Mouse (Mus musculus): ENCODE data around the gene Cebpb. TPM values are rescaled to one million over a fixed set of nuclear protein-coding genes. Genes with fewer than 3 reads are reported as not detected.
A peak's percentile ranks its signal among the peaks of the same experiment; 100 is the strongest.

The Cebpb gene
- polyA plus RNA-seq, 1 experiment from 2014 or later = 0.32 TPM

DNA sequence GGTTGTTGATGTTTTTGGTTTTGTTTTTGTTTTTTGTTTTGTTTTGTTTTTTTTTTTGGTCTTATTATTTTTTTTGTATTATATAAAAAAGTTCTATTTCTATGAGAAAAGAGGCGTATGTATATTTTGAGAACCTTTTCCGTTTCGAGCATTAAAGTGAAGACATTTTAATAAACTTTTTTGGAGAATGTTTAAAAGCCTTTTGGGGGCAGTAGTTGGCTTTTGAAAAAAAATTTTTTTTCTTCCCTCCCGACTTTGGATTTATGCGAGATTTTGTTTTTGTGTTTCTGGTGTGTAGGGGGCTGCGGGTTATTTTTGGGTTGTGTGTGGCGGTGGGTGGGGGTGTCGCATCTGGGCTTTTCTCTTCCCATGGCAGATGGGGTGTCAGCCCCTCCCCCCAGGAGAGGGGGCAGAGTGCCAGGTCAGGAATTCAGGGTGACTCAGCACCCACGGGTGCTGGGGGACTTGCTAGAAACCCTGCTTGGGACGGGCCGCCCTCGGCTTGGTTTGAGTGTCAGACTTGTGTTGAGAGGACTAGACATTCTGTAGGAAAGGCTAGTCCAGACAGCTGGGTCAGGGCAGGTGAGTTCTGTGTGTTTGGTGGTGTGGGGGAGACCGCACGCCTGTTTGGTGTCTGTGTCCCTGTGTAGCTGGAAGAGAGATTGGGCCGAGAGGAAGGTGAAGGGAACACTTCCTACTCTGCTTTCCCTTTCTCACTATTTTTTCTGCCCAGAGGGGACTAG lies 1.7 kb downstream of the Cebpb start:
- Histone ChIP-seq H3K4me2 (ENCODE audit: low read length) (peak overlapping the region; percentile 87), H3K9me3 (ENCODE audit: control insufficient read depth, low read length) (peaks cover 2% of the 10 kb centered on the region; the same call in 1 of the 2 replicates), H3K4me1 (replicated peaks; ENCODE audit: control insufficient read depth, insufficient read depth, low read length) (peaks cover 9% of the 10 kb centered on the region), H3K27ac (ENCODE audit: low read length) (no peak overlapping the region), H3K9ac (replicated peaks; ENCODE audit: low read depth, low read length) (no peak overlapping the region), H3K4me3 (replicated peaks; ENCODE audit: low read length) (peak overlapping the region; percentile 72), H3K36me3 (ENCODE audit: control insufficient read depth, insufficient read depth) (no peaks in the 10 kb centered on the region), H3K27me3 (replicated peaks; ENCODE audit: control insufficient read depth, insufficient read depth, low read length) (peaks cover 27% of the 10 kb centered on the region)
- no peak for ATAC-seq
- 63% methylated on average over 15 of the region's 15 CpGs for WGBS

DNA sequence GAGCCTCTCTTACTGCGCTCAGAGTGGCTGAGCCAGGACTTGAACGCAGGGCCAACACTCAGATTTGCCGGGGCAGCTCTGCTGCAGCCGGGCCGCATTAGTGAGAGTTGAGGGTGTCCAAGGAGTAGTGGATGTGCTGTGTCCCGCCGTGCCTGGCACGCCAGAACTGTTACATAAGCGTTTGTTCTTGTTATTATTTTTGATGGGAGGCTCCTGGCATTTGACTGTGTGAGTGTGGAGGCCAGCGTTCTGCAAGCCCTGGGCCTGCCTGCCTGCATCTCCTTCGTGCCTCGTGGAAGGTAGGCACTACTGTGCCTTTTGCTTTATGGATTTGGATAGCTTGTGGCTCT lies 2.2 kb downstream of the Cebpb start:
- Histone ChIP-seq H3K4me2 (ENCODE audit: low read length) (no peak overlapping the region), H3K9me3 (ENCODE audit: control insufficient read depth, low read length) (peaks cover 2% of the 10 kb centered on the region; the same call in 1 of the 2 replicates), H3K4me3 (replicated peaks; ENCODE audit: low read length) (no peak overlapping the region), H3K4me1 (replicated peaks; ENCODE audit: control insufficient read depth, insufficient read depth, low read length) (peaks cover 9% of the 10 kb centered on the region), H3K27me3 (replicated peaks; ENCODE audit: control insufficient read depth, insufficient read depth, low read length) (peaks cover 25% of the 10 kb centered on the region), H3K9ac (replicated peaks; ENCODE audit: low read depth, low read length) (no peak overlapping the region), H3K27ac (ENCODE audit: low read length) (no peak overlapping the region), H3K36me3 (ENCODE audit: control insufficient read depth, insufficient read depth) (no peaks in the 10 kb centered on the region)
- 80% methylated on average over 12 of the region's 12 CpGs for WGBS
- no peak for ATAC-seq

DNA sequence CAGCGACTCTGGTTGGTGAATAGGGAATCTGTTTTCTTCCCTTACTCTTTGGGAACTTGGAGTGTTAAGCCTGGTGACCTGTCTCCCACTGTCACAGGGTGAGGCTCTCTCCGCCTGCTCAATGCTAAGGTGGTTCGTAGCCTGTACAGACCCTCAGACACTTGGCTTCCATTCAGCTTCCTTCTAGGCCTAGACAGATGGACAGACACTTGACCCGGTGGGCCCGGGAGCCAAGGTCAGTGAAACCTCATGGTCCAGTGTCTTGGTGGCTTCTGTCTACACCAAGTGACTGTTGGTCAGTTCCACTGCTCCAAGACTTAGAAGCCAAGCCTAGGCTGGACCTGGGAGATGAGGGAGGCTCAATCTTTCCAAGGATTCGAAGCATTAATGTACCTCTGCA lies 2.7 kb downstream of the Cebpb start:
- no peaks in the 10 kb centered on the region for H3K36me3 ChIP-seq (ENCODE audit: control insufficient read depth, insufficient read depth)
- no peak for ATAC-seq
- 88% methylated on average over 6 of the region's 6 CpGs for WGBS
- H3K27ac ChIP-seq (ENCODE audit: low read length) = no peak overlapping the region
- peaks cover 25% of the 10 kb centered on the region for H3K27me3 ChIP-seq (replicated peaks; ENCODE audit: control insufficient read depth, insufficient read depth, low read length)
- no peak overlapping the region for H3K4me3 ChIP-seq (replicated peaks; ENCODE audit: low read length)
- H3K9ac ChIP-seq (replicated peaks; ENCODE audit: low read depth, low read length) = no peak overlapping the region
- no peak overlapping the region for H3K4me2 ChIP-seq (ENCODE audit: low read length)
- peaks cover 2% of the 10 kb centered on the region; the same call in 1 of the 2 replicates for H3K9me3 ChIP-seq (ENCODE audit: control insufficient read depth, low read length)
- H3K4me1 ChIP-seq (replicated peaks; ENCODE audit: control insufficient read depth, insufficient read depth, low read length) = peaks cover 9% of the 10 kb centered on the region

DNA sequence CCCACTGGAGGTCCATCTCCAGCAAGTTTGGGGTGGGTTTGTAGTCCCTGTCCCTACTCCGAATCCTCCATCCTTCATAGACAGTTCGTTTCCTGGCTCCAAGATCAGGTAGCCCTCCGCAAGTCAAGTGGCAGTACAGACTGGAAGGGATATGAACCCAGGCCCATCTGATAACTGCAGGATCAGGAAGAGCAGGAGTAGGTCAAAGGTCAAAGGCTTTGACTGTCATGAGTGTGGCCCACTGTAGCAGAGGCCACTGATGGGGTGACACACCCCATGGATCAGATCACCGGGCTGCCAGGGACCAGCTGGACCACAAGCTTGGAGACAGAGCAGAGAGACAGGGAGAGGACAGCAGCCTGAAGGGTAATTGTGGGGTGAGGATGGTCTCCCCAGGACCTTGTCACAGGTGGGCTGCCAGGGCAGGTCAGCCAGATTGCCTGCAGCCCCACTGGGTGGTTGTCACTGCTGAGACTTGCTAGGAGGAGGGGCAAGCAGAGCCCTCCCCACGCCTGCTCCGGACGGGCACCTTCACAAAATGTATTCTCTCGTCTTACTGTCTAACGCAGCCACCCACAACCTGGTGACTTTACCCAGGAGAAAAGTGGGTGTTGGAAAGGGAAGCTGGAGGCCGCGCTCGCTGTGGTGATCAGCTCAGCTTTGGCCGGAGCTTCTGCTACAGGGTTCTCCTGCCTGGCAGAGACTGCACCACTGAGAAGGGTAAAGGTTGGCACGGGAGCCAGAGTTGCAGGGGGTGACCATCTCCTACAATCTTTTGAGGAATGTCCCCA lies 3.4 kb downstream of the Cebpb start:
- peaks cover 25% of the 10 kb centered on the region for H3K27me3 ChIP-seq (replicated peaks; ENCODE audit: control insufficient read depth, insufficient read depth, low read length)
- no peak overlapping the region for H3K4me2 ChIP-seq (ENCODE audit: low read length)
- no peak for ATAC-seq
- no peak overlapping the region for H3K4me3 ChIP-seq (replicated peaks; ENCODE audit: low read length)
- H3K9ac ChIP-seq (replicated peaks; ENCODE audit: low read depth, low read length) = no peak overlapping the region
- peaks cover 2% of the 10 kb centered on the region; the same call in 1 of the 2 replicates for H3K9me3 ChIP-seq (ENCODE audit: control insufficient read depth, low read length)
- no peak overlapping the region for H3K27ac ChIP-seq (ENCODE audit: low read length)
- no peaks in the 10 kb centered on the region for H3K36me3 ChIP-seq (ENCODE audit: control insufficient read depth, insufficient read depth)
- H3K4me1 ChIP-seq (replicated peaks; ENCODE audit: control insufficient read depth, insufficient read depth, low read length) = peaks cover 9% of the 10 kb centered on the region
- 85% methylated on average over 14 of the region's 14 CpGs for WGBS

DNA sequence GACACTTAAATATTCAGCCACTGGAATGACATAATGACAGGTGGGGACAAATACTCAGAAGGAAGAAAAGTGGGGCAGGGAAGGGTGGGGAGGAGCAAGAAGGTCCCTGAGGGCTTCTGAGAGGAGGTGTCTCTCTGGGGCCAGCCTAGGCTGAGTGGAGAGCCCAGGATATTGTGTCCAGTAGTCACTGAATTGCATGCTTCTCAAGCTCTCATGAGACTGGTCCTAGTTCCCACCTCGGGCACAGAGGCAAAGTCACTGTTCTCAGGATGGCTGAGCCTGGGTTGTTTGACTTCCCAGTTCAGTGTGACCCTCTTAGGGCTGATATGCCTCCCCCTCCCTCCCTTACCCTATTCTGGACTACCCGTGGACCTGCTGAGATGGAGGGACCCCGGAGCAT lies 4.1 kb downstream of the Cebpb start:
- Histone ChIP-seq H3K27me3 (replicated peaks; ENCODE audit: control insufficient read depth, insufficient read depth, low read length) (peaks cover 22% of the 10 kb centered on the region), H3K9ac (replicated peaks; ENCODE audit: low read depth, low read length) (no peak overlapping the region), H3K36me3 (ENCODE audit: control insufficient read depth, insufficient read depth) (no peaks in the 10 kb centered on the region), H3K4me1 (replicated peaks; ENCODE audit: control insufficient read depth, insufficient read depth, low read length) (peaks cover 9% of the 10 kb centered on the region), H3K4me2 (ENCODE audit: low read length) (no peak overlapping the region), H3K27ac (ENCODE audit: low read length) (no peak overlapping the region), H3K9me3 (ENCODE audit: control insufficient read depth, low read length) (peaks cover 2% of the 10 kb centered on the region; the same call in 1 of the 2 replicates), H3K4me3 (replicated peaks; ENCODE audit: low read length) (no peak overlapping the region)
- no peak for ATAC-seq
- WGBS = 69% methylated on average over 3 of the region's 3 CpGs

DNA sequence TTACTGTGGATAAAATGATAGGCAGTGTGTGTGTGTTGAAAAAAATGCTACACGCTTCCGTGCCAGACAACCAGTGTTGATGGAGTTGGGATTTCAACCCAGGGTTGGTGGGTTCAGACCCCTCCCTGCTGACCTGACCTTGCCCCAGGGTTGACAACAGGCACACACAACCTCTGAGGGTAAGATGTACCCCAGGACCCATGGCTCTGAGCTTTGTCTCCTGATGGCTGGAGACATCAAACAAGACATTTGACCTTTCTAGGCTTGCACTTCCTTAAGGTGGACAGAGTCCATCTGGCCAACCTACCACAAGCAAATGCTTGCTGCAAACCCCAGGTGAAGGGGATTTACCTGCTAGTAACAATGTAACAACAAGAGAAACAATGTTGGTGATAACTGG lies 4.8 kb downstream of the Cebpb start:
- Histone ChIP-seq H3K4me2 (ENCODE audit: low read length) (no peak overlapping the region), H3K4me3 (replicated peaks; ENCODE audit: low read length) (no peak overlapping the region), H3K9me3 (ENCODE audit: control insufficient read depth, low read length) (peaks cover 2% of the 10 kb centered on the region; the same call in 1 of the 2 replicates), H3K27ac (ENCODE audit: low read length) (no peak overlapping the region), H3K36me3 (ENCODE audit: control insufficient read depth, insufficient read depth) (no peaks in the 10 kb centered on the region), H3K27me3 (replicated peaks; ENCODE audit: control insufficient read depth, insufficient read depth, low read length) (peaks cover 22% of the 10 kb centered on the region), H3K4me1 (replicated peaks; ENCODE audit: control insufficient read depth, insufficient read depth, low read length) (peaks cover 9% of the 10 kb centered on the region), H3K9ac (replicated peaks; ENCODE audit: low read depth, low read length) (no peak overlapping the region)
- no peak for ATAC-seq
- WGBS = 89% methylated on average over 2 of the region's 2 CpGs

DNA sequence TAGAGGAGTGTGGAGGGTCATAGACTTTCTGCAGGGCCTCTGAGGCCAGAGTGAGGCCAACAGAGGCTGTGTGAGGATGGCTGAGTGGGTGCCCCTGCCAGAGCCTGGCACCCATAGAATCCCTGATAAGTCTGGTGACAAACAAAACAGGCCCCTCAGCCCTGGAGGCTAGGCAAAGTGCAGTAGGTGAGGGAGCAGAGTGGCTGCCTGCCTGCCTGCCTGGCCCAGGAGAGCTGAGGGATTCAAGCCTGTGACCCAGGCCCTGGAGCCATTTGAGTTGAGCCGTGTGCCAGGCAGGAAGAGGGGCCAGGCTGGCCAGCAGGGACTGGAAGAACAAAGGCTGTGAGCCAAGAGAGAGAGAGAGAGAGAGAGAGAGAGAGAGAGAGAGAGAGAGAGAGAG lies 5.5 kb downstream of the Cebpb start:
- Histone ChIP-seq H3K27me3 (replicated peaks; ENCODE audit: control insufficient read depth, insufficient read depth, low read length) (peaks cover 18% of the 10 kb centered on the region), H3K36me3 (ENCODE audit: control insufficient read depth, insufficient read depth) (no peaks in the 10 kb centered on the region), H3K9ac (replicated peaks; ENCODE audit: low read depth, low read length) (no peak overlapping the region), H3K4me3 (replicated peaks; ENCODE audit: low read length) (no peak overlapping the region), H3K4me1 (replicated peaks; ENCODE audit: control insufficient read depth, insufficient read depth, low read length) (peaks cover 8% of the 10 kb centered on the region), H3K4me2 (ENCODE audit: low read length) (no peak overlapping the region), H3K9me3 (ENCODE audit: control insufficient read depth, low read length) (peaks cover 2% of the 10 kb centered on the region; the same call in 1 of the 2 replicates), H3K27ac (ENCODE audit: low read length) (no peak overlapping the region)
- no peak for ATAC-seq
- 43% methylated on average over 1 of the region's 1 CpGs for WGBS

DNA sequence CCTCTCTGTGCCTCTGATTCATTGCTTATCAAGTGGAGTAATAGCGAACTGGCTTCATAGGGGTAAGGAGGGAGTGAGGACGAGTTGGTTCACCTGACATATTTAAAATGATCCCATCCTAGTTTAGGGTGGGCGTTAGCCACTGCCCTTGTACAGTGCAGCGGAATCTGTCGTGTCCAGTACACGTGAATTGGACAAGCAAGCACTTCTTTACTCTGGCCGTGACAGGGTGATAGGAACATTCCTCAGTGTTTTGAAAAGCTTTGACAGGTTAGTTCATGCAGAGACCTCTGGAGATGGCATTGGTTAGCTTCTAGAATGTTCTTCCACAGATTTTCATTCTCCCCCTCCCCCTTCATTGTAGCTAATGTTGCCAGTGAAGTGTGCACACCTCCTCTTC lies 6.2 kb downstream of the Cebpb start:
- peaks cover 2% of the 10 kb centered on the region; the same call in 1 of the 2 replicates for H3K9me3 ChIP-seq (ENCODE audit: control insufficient read depth, low read length)
- no peak for ATAC-seq
- H3K27ac ChIP-seq (ENCODE audit: low read length) = no peak overlapping the region
- H3K4me3 ChIP-seq (replicated peaks; ENCODE audit: low read length) = no peak overlapping the region
- H3K4me2 ChIP-seq (ENCODE audit: low read length) = no peak overlapping the region
- H3K4me1 ChIP-seq (replicated peaks; ENCODE audit: control insufficient read depth, insufficient read depth, low read length) = peaks cover under 1% of the 10 kb centered on the region
- WGBS = 92% methylated on average over 7 of the region's 7 CpGs
- no peaks in the 10 kb centered on the region for H3K36me3 ChIP-seq (ENCODE audit: control insufficient read depth, insufficient read depth)
- peaks cover 11% of the 10 kb centered on the region for H3K27me3 ChIP-seq (replicated peaks; ENCODE audit: control insufficient read depth, insufficient read depth, low read length)
- H3K9ac ChIP-seq (replicated peaks; ENCODE audit: low read depth, low read length) = no peak overlapping the region

DNA sequence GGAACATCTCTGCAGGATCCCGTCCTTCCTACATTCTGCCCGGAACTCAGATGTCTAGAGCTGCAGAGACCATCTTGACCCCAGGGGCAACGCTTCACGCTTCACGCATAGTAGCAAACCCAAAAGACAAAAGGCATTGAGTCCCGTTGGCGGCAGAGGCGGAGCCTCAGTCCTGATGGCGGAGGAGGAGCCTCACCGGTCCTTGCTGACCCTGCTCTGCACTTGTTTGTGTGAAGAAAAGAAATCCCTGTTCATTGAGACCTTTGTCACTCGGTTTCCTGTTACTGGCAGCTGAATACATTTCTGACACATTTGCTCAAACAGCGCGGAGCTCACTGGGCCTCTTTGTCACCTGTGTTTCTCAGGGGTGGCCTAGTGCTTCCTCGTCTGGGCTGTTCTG lies 6.8 kb downstream of the Cebpb start:
- H3K4me1 ChIP-seq (replicated peaks; ENCODE audit: control insufficient read depth, insufficient read depth, low read length) = no peaks in the 10 kb centered on the region
- no peak for ATAC-seq
- peaks cover 2% of the 10 kb centered on the region; the same call in 1 of the 2 replicates for H3K9me3 ChIP-seq (ENCODE audit: control insufficient read depth, low read length)
- H3K27me3 ChIP-seq (replicated peaks; ENCODE audit: control insufficient read depth, insufficient read depth, low read length) = peaks cover 8% of the 10 kb centered on the region
- no peak overlapping the region for H3K4me2 ChIP-seq (ENCODE audit: low read length)
- no peak overlapping the region for H3K9ac ChIP-seq (replicated peaks; ENCODE audit: low read depth, low read length)
- no peaks in the 10 kb centered on the region for H3K36me3 ChIP-seq (ENCODE audit: control insufficient read depth, insufficient read depth)
- H3K27ac ChIP-seq (ENCODE audit: low read length) = no peak overlapping the region
- no peak overlapping the region for H3K4me3 ChIP-seq (replicated peaks; ENCODE audit: low read length)
- WGBS = 74% methylated on average over 14 of the region's 14 CpGs
